In the genomic region with DNA sequence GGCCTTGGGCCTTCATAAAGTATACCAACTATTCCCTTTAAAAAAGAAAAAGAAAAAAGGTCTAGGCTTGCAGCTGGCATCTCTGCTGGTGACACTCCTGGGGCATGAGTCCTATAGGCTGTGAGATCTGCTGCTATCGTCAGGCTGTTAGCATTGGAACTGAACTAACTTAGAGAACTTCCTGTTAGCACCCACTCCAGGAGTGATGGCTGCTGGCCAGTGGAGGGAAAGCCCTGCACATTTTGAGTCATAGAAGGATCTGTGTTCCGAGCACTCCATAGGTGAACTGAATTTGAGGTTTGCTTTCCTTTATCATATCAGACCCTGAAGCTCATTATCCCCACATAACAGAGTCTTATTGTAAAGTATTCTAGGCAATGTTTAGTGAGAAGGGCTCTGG, we compare ENCODE assay signal across 20 mouse cellular contexts. TPM values are rescaled to one million over a fixed set of nuclear protein-coding genes. Genes with fewer than 3 reads are reported as not detected.
A peak's percentile ranks its signal among the peaks of the same experiment; 100 is the strongest.
DNase-seq lines count a peak whose midpoint lies in the region.
"Had no signal": no experiment of that assay in that cellular context is flagged by ENCODE, and none has a peak within 500 bp of the region (broad histone marks: within the 10 kb centered on the region; RNA-seq: fewer than 3 reads in every experiment).

No protein-coding gene starts in this region.

- DNase-seq in frontal cortex, postnatal 36 days (ENCODE audit: low spot score in 2 of 2), result peak; percentile 21 to 29
- DNase-seq in frontal cortex, postnatal 25 days (ENCODE audit: low spot score in 2 of 2), result no peak
- peak; percentile 11 to 27 for DNase-seq in left cerebral cortex, postnatal 14 days (ENCODE audit: low spot score in 2 of 2)
- no peak for DNase-seq in left cerebral cortex, adult 11 months (ENCODE audit: low spot score)
- DNase-seq in right cerebral cortex, adult 18-20 months, result peak; percentile 50
- DNase-seq in right cerebral cortex, postnatal 14 days, result no peak
- peak; percentile 16 for DNase-seq in right cerebral cortex, postnatal 25 days
- DNase-seq in natural killer cell, adult 2 months (ENCODE audit: low spot score in 2 of 2), result no peak
- DNase-seq: adrenal gland, postnatal 36 days; cerebellum, adult 8-10 months; cerebellum, postnatal 25 days; forebrain, postnatal 0 days; gastrocnemius, adult 2 months; gastrocnemius, postnatal 36 days; heart, adult 2 months; heart, postnatal 36 days; kidney, adult 9 months; kidney, postnatal 10 days; layer of hippocampus, postnatal 36 days; thymus, postnatal 14 days had no signal

- intact Hi-C loops in left cerebral cortex, postnatal 14 days (cut with DNase I), result no loop called here

RNA-seq across cellular contexts. Expression of gene Atg4a-ps, which starts 14.1 kb away (rescaled TPM):
- total RNA-seq in left cerebral cortex, postnatal 14 days (2021), result 1 to 10 TPM in 1 of 2 experiments, not detected in 1; 1.5 TPM

Comparison
In these comparisons a context has a peak if more than half of its experiments do, and no peak if none do; other contexts are left out.
1. DNase-seq: peak in frontal cortex, postnatal 36 days (2 of 2), left cerebral cortex, postnatal 14 days (2 of 2), right cerebral cortex, adult 18-20 months (single experiment) and right cerebral cortex, postnatal 25 days (single experiment); none in frontal cortex, postnatal 25 days (0 of 2), left cerebral cortex, adult 11 months (single experiment), right cerebral cortex, postnatal 14 days (single experiment) and natural killer cell, adult 2 months (0 of 2).